Mouse (Mus musculus) CH12.LX (cell line): ENCODE results near the gene Actr5. TPM values are rescaled to one million over a fixed set of nuclear protein-coding genes. Genes with fewer than 3 reads are reported as not detected.

Experiments
- DNase-seq: peaks from one replicate; pipeline ENCODE4 v3.0.0-alpha.2; 2013; ENCODE audit errors: extremely low read depth
- H3K27ac ChIP-seq: 2 replicates; pipeline ENCODE4 v1.5.1; 2012; ENCODE audit warnings: low read depth, mild to moderate bottlenecking, control low read depth, moderate library complexity; ENCODE audit not compliant: insufficient read depth
- H3K27me3 ChIP-seq: replicated peaks from 2 replicates; pipeline ENCODE3; 2012; ENCODE audit warnings: inconsistent platforms
- H3K36me3 ChIP-seq, 2 experiments: replicated peaks in 1 of 2; 2 replicates each; pipeline versions ENCODE3 to v1.6.1; 2012; ENCODE audit warnings: inconsistent platforms in 1 of 2, low read length in 1 of 2, mild to moderate bottlenecking in 1 of 2, mixed read lengths in 1 of 2, moderate library complexity in 1 of 2; ENCODE audit not compliant: control insufficient read depth in 1 of 2, insufficient read depth in 1 of 2
- H3K4me1 ChIP-seq, 2 experiments: 2 replicates each; pipeline ENCODE4 v1.6.1; 2012; ENCODE audit warnings: inconsistent platforms in 1 of 2, moderate library complexity in 1 of 2; ENCODE audit not compliant: insufficient read depth in 2 of 2, control insufficient read depth in 1 of 2
- H3K4me2 ChIP-seq: 2 replicates; pipeline ENCODE4 v1.6.1; 2012; ENCODE audit warnings: low read depth, mild to moderate bottlenecking, control low read depth; ENCODE audit not compliant: poor library complexity, insufficient read depth, severe bottlenecking
- H3K4me3 ChIP-seq, 3 experiments: fragments of 150-350 bp in 1 of 3; sonication (generic) in 1 of 3; replicated peaks in 1 of 3; 2 replicates each; pipeline versions ENCODE3 to v1.5.1; 2011 to 2012; ENCODE audit warnings: low read depth in 2 of 3, low read length in 2 of 3, mild to moderate bottlenecking in 2 of 3, moderate library complexity in 2 of 3, control low read depth in 1 of 3, improper control_type of control experiment in 1 of 3, inconsistent platforms in 1 of 3, mixed read lengths in 1 of 3; ENCODE audit not compliant: poor library complexity in 1 of 3
- H3K79me2 ChIP-seq: replicated peaks from 2 replicates; pipeline ENCODE4 v1.6.1; 2012; ENCODE audit warnings: mild to moderate bottlenecking, moderate library complexity; ENCODE audit not compliant: control insufficient read depth, poor library complexity, insufficient read depth, severe bottlenecking; ENCODE audit errors: extremely low read depth
- H3K9ac ChIP-seq: 2 replicates; pipeline ENCODE4 v1.6.1; 2012; ENCODE audit warnings: low read depth, mild to moderate bottlenecking, control low read depth, moderate library complexity; ENCODE audit not compliant: insufficient read depth
- H3K9me3 ChIP-seq: replicated peaks from 2 replicates; pipeline ENCODE3; 2012; ENCODE audit warnings: low read length, inconsistent platforms, mixed read lengths
- CTCF ChIP-seq, 2 experiments: IDR thresholded peaks in 1 of 2; conservative IDR thresholded peaks in 1 of 2; 2 replicates each; pipeline ENCODE4 v1.5.1; 2011 to 2012; ENCODE audit warnings: low read depth in 2 of 2, low read length in 2 of 2, improper control_type of control experiment in 1 of 2, inconsistent platforms in 1 of 2, mild to moderate bottlenecking in 1 of 2, moderate library complexity in 1 of 2
- E2F4 ChIP-seq: IDR thresholded peaks from 2 replicates; pipeline ENCODE4 v1.6.1; 2011; ENCODE audit warnings: low read depth, low read length, improper control_type of control experiment; ENCODE audit not compliant: insufficient replicate concordance
- EP300 ChIP-seq: IDR thresholded peaks from 2 replicates; pipeline ENCODE4 v1.6.1; 2011; ENCODE audit warnings: low read length, improper control_type of control experiment
- GABPA ChIP-seq: IDR thresholded peaks from 2 replicates; pipeline ENCODE4 v1.6.1; 2012; ENCODE audit warnings: low read depth, low read length, improper control_type of control experiment, inconsistent platforms; ENCODE audit not compliant: insufficient replicate concordance
- HCFC1 ChIP-seq: IDR thresholded peaks from 2 replicates; pipeline ENCODE4 v1.6.1; 2012; ENCODE audit warnings: low read depth, mild to moderate bottlenecking, inconsistent platforms, low read length, improper control_type of control experiment
- IRF4 ChIP-seq: IDR thresholded peaks from 2 replicates; pipeline ENCODE4 v1.6.1; 2014; ENCODE audit warnings: low read depth, mild to moderate bottlenecking, inconsistent platforms, low read length, improper control_type of control experiment
- JUN ChIP-seq: IDR thresholded peaks from 2 replicates; pipeline ENCODE4 v1.6.1; 2011; ENCODE audit warnings: low read depth, mild to moderate bottlenecking, low read length, improper control_type of control experiment, moderate library complexity; ENCODE audit not compliant: insufficient read depth
- KAT2A ChIP-seq: IDR thresholded peaks from 2 replicates; pipeline ENCODE4 v1.6.1; 2012; ENCODE audit warnings: low read length, improper control_type of control experiment, inconsistent platforms; ENCODE audit not compliant: insufficient replicate concordance
- MAX ChIP-seq: IDR thresholded peaks from 2 replicates; pipeline ENCODE4 v1.6.1; 2011; ENCODE audit warnings: low read length, improper control_type of control experiment
- MEF2A ChIP-seq: IDR thresholded peaks from 2 replicates; pipeline ENCODE4 v1.6.1; 2014; ENCODE audit warnings: low read depth, mild to moderate bottlenecking, inconsistent platforms, low read length, improper control_type of control experiment, borderline replicate concordance
- MXI1 ChIP-seq: IDR thresholded peaks from 2 replicates; pipeline ENCODE4 v1.6.1; 2011; ENCODE audit warnings: mild to moderate bottlenecking, low read depth, low read length, improper control_type of control experiment
- NELFE ChIP-seq: IDR thresholded peaks from 2 replicates; pipeline ENCODE4 v1.6.1; 2011; ENCODE audit warnings: low read depth, low read length, improper control_type of control experiment
- NRF1 ChIP-seq: IDR thresholded peaks from 2 replicates; pipeline ENCODE4 v1.6.1; 2014; ENCODE audit warnings: low read depth, mild to moderate bottlenecking, inconsistent platforms, low read length, improper control_type of control experiment, moderate library complexity
- POLR2A ChIP-seq: IDR thresholded peaks from 2 replicates; pipeline ENCODE4 v1.6.1; 2011; ENCODE audit warnings: low read depth, mild to moderate bottlenecking, improper control_type of control experiment, low read length
- POLR2AphosphoS2 ChIP-seq: IDR thresholded peaks from 2 replicates; pipeline ENCODE4 v1.6.1; 2011; ENCODE audit warnings: low read depth, low read length, improper control_type of control experiment
- SIN3A ChIP-seq: IDR thresholded peaks from 2 replicates; pipeline ENCODE4 v1.6.1; 2012; ENCODE audit warnings: low read length, improper control_type of control experiment, inconsistent platforms
- SMC3 ChIP-seq: IDR thresholded peaks from 2 replicates; pipeline ENCODE4 v1.6.1; 2011; ENCODE audit warnings: low read depth, low read length, improper control_type of control experiment
- TBP ChIP-seq: conservative IDR thresholded peaks from 2 replicates; pipeline ENCODE4 v1.6.1; 2011; ENCODE audit warnings: low read depth, low read length, improper control_type of control experiment
- TCF12 ChIP-seq: IDR thresholded peaks from 2 replicates; pipeline ENCODE4 v1.6.1; 2014; ENCODE audit warnings: low read depth, mild to moderate bottlenecking, inconsistent platforms, low read length, improper control_type of control experiment
- UBTF ChIP-seq: IDR thresholded peaks from 2 replicates; pipeline ENCODE4 v1.6.1; 2012; ENCODE audit warnings: low read depth, mild to moderate bottlenecking, inconsistent platforms, low read length, improper control_type of control experiment, moderate library complexity
- USF2 ChIP-seq: conservative IDR thresholded peaks from 2 replicates; pipeline ENCODE4 v1.6.1; 2011; ENCODE audit warnings: low read depth, low read length, improper control_type of control experiment
- ZC3H11A ChIP-seq: IDR thresholded peaks from 2 replicates; pipeline ENCODE4 v1.6.1; 2012; ENCODE audit warnings: low read depth, mild to moderate bottlenecking, inconsistent platforms, low read length, improper control_type of control experiment
- ZMIZ1 ChIP-seq: IDR thresholded peaks from 2 replicates; pipeline ENCODE4 v1.6.1; 2012; ENCODE audit warnings: low read depth, mild to moderate bottlenecking, inconsistent platforms, low read length, improper control_type of control experiment
- dilution Hi-C: fragments of 300-500 bp; cut with MboI; formaldehyde crosslinking; loops from 2 replicates; pipeline ENCODE4 v1.14.3; 2020; ENCODE audit warnings: low sequenced_read_pairs; ENCODE audit not compliant: extremely low pct_unique_long_range_greater_than_20kb, extremely low pct_ligation_motif_present
- in situ Hi-C: fragments of 300-500 bp; cut with MboI; formaldehyde crosslinking; loops from 3 replicates; pipeline ENCODE4 v1.14.3; 2019; ENCODE audit warnings: low sequenced_read_pairs, low pct_ligation_motif_present, low pct_unique_long_range_greater_than_20kb, mixed read lengths
- polyA plus RNA-seq: library from polyadenylated mRNA; unstranded; fragments of >175 nt; gene quantifications from 2 replicates; pipeline ENCODE4 v1.2.1, GENCODE M21; 2012; ENCODE audit warnings: low read depth; ENCODE audit not compliant: insufficient read length
- total RNA-seq, 2 experiments: library from RNA; depleted of rRNA; stranded (reverse); fragments of 300-350 nt in 1 of 2; fragments of >200 nt in 1 of 2; gene quantifications; 2 replicates each; pipeline ENCODE4 v1.2.3; 2012 to 2014

Actr5 gene
- total and polyA plus RNA-seq, 3 experiments: 13.9 to 20.3 (median 19.8) TPM

GRCm38 (mm10) chr2:158666071-158666800 lies 41.5 kb downstream of the Actr5 start (continued):
- TF ChIP-seq GABPA: no peak
- no peak for TF ChIP-seq E2F4
- TF ChIP-seq KAT2A: no peak
- TF ChIP-seq CTCF (conservative IDR thresholded peaks at IDR 0.05 in 1 of 2, IDR thresholded peaks at IDR 0.05 in 1 of 2; ENCODE audit: low read depth in 2 of 2, low read length in 2 of 2): no peak
- TF ChIP-seq EP300: peak; percentile 66
- peak; percentile 28; the same call in 1 of the 2 replicates for TF ChIP-seq TBP
- TF ChIP-seq USF2: no peak
- no peak for TF ChIP-seq ZC3H11A
- TF ChIP-seq POLR2A: no peak
- no peak; the same call in 1 of the 2 replicates for TF ChIP-seq HCFC1

GRCm38 (mm10) chr2:158667022-158667670 lies 42.5 kb downstream of the Actr5 start:
- dilution Hi-C loops: no loop called here
- H3K4me3 ChIP-seq: peak overlapping the region; percentile 85 to 97 (median 96)
- DNase-seq: peak; percentile 88
- H3K27ac ChIP-seq: peak overlapping the region; percentile 83
- peak overlapping the region; percentile 58; the same call in 1 of the 2 replicates for H3K4me2 ChIP-seq
- H3K9ac ChIP-seq: peak overlapping the region; percentile 82
- no peaks in the 10 kb centered on the region for H3K27me3 ChIP-seq
- in situ Hi-C loops: loop anchor here (5.0 to 10.0 kb wide), 2 partner anchors 48 to 65 kb away; no protein-coding TSS in a partner anchor
- H3K36me3 ChIP-seq: peaks cover 2 to 41% of the 10 kb centered on the region in 2 experiments
- peaks cover 11 to 39% of the 10 kb centered on the region in 2 experiments for H3K4me1 ChIP-seq
- TF ChIP-seq NELFE (peak; percentile 79), TBP (peak; percentile 75), NRF1 (peak; percentile 51; the same call in 1 of the 2 replicates), KAT2A (peak; percentile 75; the same call in 1 of the 2 replicates), SIN3A (peak; percentile 45; the same call in 1 of the 2 replicates), MAX (no peak), SMC3 (no peak; the same call in 1 of the 2 replicates), TCF12 (peak; percentile 87), MEF2A (peak; percentile 36; the same call in 1 of the 2 replicates), POLR2A (peak; percentile 89), ZMIZ1 (peak; percentile 80), IRF4 (peak; percentile 5; the same call in 1 of the 2 replicates), MXI1 (peak; percentile 88; the same call in 1 of the 2 replicates), UBTF (0 out of 2 replicates have a peak, but pooled peaks have one; percentile 44), POLR2AphosphoS2 (peak; percentile 42; the same call in 1 of the 2 replicates), JUN (no peak)
- peaks cover 51% of the 10 kb centered on the region for H3K79me2 ChIP-seq
- peaks cover 6% of the 10 kb centered on the region for H3K9me3 ChIP-seq
